Mouse (Mus musculus) CH12.LX (cell line): ENCODE data around the gene Wnk1.

Experiments used
- CHD1 ChIP-seq: IDR thresholded peaks from 2 replicates; pipeline ENCODE4 v1.6.1; 2012; ENCODE audit warnings: low read depth, low read length, improper control_type of control experiment, inconsistent platforms
- CTCF ChIP-seq, 2 experiments: IDR thresholded peaks in 1 of 2; conservative IDR thresholded peaks in 1 of 2; 2 replicates each; pipeline ENCODE4 v1.5.1; 2011 to 2012; ENCODE audit warnings: low read depth in 2 of 2, low read length in 2 of 2, improper control_type of control experiment in 1 of 2, inconsistent platforms in 1 of 2, mild to moderate bottlenecking in 1 of 2, moderate library complexity in 1 of 2
- RCOR1 ChIP-seq: conservative IDR thresholded peaks from 2 replicates; pipeline ENCODE4 v1.6.1; 2012; ENCODE audit warnings: low read depth, mild to moderate bottlenecking, inconsistent platforms, low read length, improper control_type of control experiment

GRCm38 (mm10) chr6:120024577-120024976 lies 13.9 kb downstream of the Wnk1 start:
- no peak for TF ChIP-seq RCOR1
- no peak for TF ChIP-seq CTCF (conservative IDR thresholded peaks at IDR 0.05 in 1 of 2, IDR thresholded peaks at IDR 0.05 in 1 of 2; ENCODE audit: low read depth in 2 of 2, low read length in 2 of 2)
- TF ChIP-seq CHD1 = no peak
